Mouse (Mus musculus) left cerebral cortex, adult 18-20 months (tissue): ENCODE results near the gene Pf4. TPM values are rescaled to one million over a fixed set of nuclear protein-coding genes. Genes with fewer than 3 reads are reported as not detected.

Experiments
- DNase-seq, 2 experiments: peaks; one replicate each; pipeline ENCODE4 v3.0.0; 2021 to 2022; ENCODE audit warnings: low spot score in 2 of 2, mixed read lengths in 1 of 2
- long read RNA-seq, 2 experiments: library from polyadenylated mRNA; stranded (forward); transcript quantifications; one replicate each; pipeline ENCODE4 v2.0.0; 2021
- total RNA-seq, 2 experiments: library from RNA; stranded (reverse); gene quantifications; 2 replicates each; pipeline ENCODE4 v1.2.3; 2021

Gene Pf4
- total RNA-seq: 1 to 10 TPM; 4.4 to 5.0 TPM
- long read RNA-seq, experiment 1, partial matches to known transcripts: 0 of 1 reads
- long read RNA-seq, experiment 1, other reads (novel, unspliced or antisense): 0 of 1 reads
- long read RNA-seq, experiment 2, partial matches to known transcripts: 0 of 3 reads
- long read RNA-seq, experiment 2, other reads (novel, unspliced or antisense): 0 of 3 reads

- DNase-seq: no peak
Observed at GRCm38 (mm10) chr5:90771880-90772653, at the start of gene Pf4. Gene Pf4 (plus strand): TSS chr5:90772435.

- no peak for DNase-seq
Observed at GRCm38 (mm10) chr5:90722656-90723055, 49.6 kb upstream of the Pf4 start.

GRCm38 (mm10) chr5:90728254-90728653 is 44.0 kb upstream of the Pf4 start:
- DNase-seq: no peak

GRCm38 (mm10) chr5:90731480-90731879 is 40.8 kb upstream of the Pf4 start:
- DNase-seq: no peak

- no peak for DNase-seq
Observed at GRCm38 (mm10) chr5:90742029-90742428, 30.2 kb upstream of the Pf4 start.

- DNase-seq: no peak
Observed at GRCm38 (mm10) chr5:90753934-90754333, 18.3 kb upstream of the Pf4 start.

GRCm38 (mm10) chr5:90758020-90758605 is 14.1 kb upstream of the Pf4 start:
- no peak for DNase-seq

- peak; percentile 8 to 23 for DNase-seq
Observed at GRCm38 (mm10) chr5:90759077-90760065, 12.9 kb upstream of the Pf4 start, which contains the start of gene Cxcl5. Gene Cxcl5 (plus strand): TSS chr5:90759360.

GRCm38 (mm10) chr5:90760303-90760702 is 11.9 kb upstream of the Pf4 start:
- DNase-seq: no peak

- DNase-seq: no peak
Observed at GRCm38 (mm10) chr5:90760844-90761243, 11.4 kb upstream of the Pf4 start.

- no peak for DNase-seq
Observed at GRCm38 (mm10) chr5:90761834-90762233, 10.4 kb upstream of the Pf4 start.

GRCm38 (mm10) chr5:90763912-90764665 is 8.1 kb upstream of the Pf4 start:
- DNase-seq: no peak

- no peak for DNase-seq
Observed at GRCm38 (mm10) chr5:90765821-90766606, 6.2 kb upstream of the Pf4 start.

- DNase-seq: no peak
Observed at GRCm38 (mm10) chr5:90768218-90768617, 4.0 kb upstream of the Pf4 start, which contains the start of gene Ppbp. Gene Ppbp (plus strand): TSS chr5:90768518.

GRCm38 (mm10) chr5:90771369-90771768 is 866 bp upstream of the Pf4 start:
- no peak for DNase-seq

GRCm38 (mm10) chr5:90775562-90775961 is 3.3 kb downstream of the Pf4 start:
- DNase-seq: no peak

- no peak for DNase-seq
Observed at GRCm38 (mm10) chr5:90777621-90778020, 5.4 kb downstream of the Pf4 start.

GRCm38 (mm10) chr5:90778856-90779255 is 6.6 kb downstream of the Pf4 start:
- no peak for DNase-seq

GRCm38 (mm10) chr5:90783697-90784096 is 11.5 kb downstream of the Pf4 start:
- DNase-seq: no peak
